Mouse (Mus musculus): ENCODE data around the gene Bmp3.

- TF ChIP-seq CTCF (IDR thresholded peaks at IDR 0.05) (no peak), EP300 (IDR thresholded peaks at IDR 0.05) (peak; percentile 69)
Observed at GRCm38 (mm10) chr5:98812380-98812779, 41.8 kb upstream of the Bmp3 start.
